Mouse (Mus musculus): Measurements from ENCODE around the gene Grin2c.

Gene Grin2c

GRCm38 (mm10) chr11:115264862-115265668, 2.0 kb downstream of the Grin2c start:
- DNase-seq (ENCODE audit: low read depth): peak; percentile 69

GRCm38 (mm10) chr11:115264136-115264861, 2.7 kb downstream of the Grin2c start:
- DNase-seq (ENCODE audit: low read depth): no peak

- no peak for DNase-seq (ENCODE audit: low read depth)
Observed at GRCm38 (mm10) chr11:115262954-115263353, 4.1 kb downstream of the Grin2c start.

GRCm38 (mm10) chr11:115259134-115259533, 7.9 kb downstream of the Grin2c start:
- no peak for DNase-seq (ENCODE audit: low read depth)

GRCm38 (mm10) chr11:115257775-115258510, 9.1 kb downstream of the Grin2c start:
- peak; percentile 46 for DNase-seq (ENCODE audit: low read depth)

- no peak for DNase-seq (ENCODE audit: low read depth)
Observed at GRCm38 (mm10) chr11:115251258-115251657, 15.8 kb downstream of the Grin2c start.

GRCm38 (mm10) chr11:115250405-115251090, 16.5 kb downstream of the Grin2c start:
- no peak for DNase-seq (ENCODE audit: low read depth)

- peak; percentile 40 for DNase-seq (ENCODE audit: low read depth)
Observed at GRCm38 (mm10) chr11:115249721-115250404, 17.2 kb downstream of the Grin2c start.

GRCm38 (mm10) chr11:115247945-115248344, 19.1 kb downstream of the Grin2c start:
- no peak for DNase-seq (ENCODE audit: low read depth)

GRCm38 (mm10) chr11:115247240-115247639, 19.8 kb downstream of the Grin2c start:
- DNase-seq (ENCODE audit: low read depth): no peak

GRCm38 (mm10) chr11:115246386-115246785, 20.7 kb downstream of the Grin2c start:
- DNase-seq (ENCODE audit: low read depth): no peak

- DNase-seq (ENCODE audit: low read depth): no peak
Observed at GRCm38 (mm10) chr11:115244840-115245239, 22.2 kb downstream of the Grin2c start.

GRCm38 (mm10) chr11:115243783-115244182, 23.3 kb downstream of the Grin2c start:
- DNase-seq (ENCODE audit: low read depth): no peak

- DNase-seq (ENCODE audit: low read depth): no peak
Observed at GRCm38 (mm10) chr11:115242746-115243145, 24.3 kb downstream of the Grin2c start.

GRCm38 (mm10) chr11:115241402-115241801, 25.6 kb downstream of the Grin2c start:
- DNase-seq (ENCODE audit: low read depth): no peak

- DNase-seq (ENCODE audit: low read depth): no peak
Observed at GRCm38 (mm10) chr11:115236570-115236969, 30.5 kb downstream of the Grin2c start.

- DNase-seq (ENCODE audit: low read depth): no peak
Observed at GRCm38 (mm10) chr11:115234320-115235044, 32.6 kb downstream of the Grin2c start.

GRCm38 (mm10) chr11:115233526-115234290, 33.3 kb downstream of the Grin2c start:
- peak; percentile 34 for DNase-seq (ENCODE audit: low read depth)

- no peak for DNase-seq (ENCODE audit: low read depth)
Observed at GRCm38 (mm10) chr11:115232889-115233288, 34.2 kb downstream of the Grin2c start.

GRCm38 (mm10) chr11:115231924-115232323, 35.1 kb downstream of the Grin2c start:
- no peak for DNase-seq (ENCODE audit: low read depth)

Measured in naive thymus-derived CD4-positive, alpha-beta T cell, adult 2 months (primary cell).